Mouse (Mus musculus) intestine, embryonic 14.5 days (tissue): ENCODE measurements at regions not wholly inside any gene's neighbourhood (a gene's known extent, or its start where the extent isn't known, plus 50 kb on each side); places are given as distances from the start of the nearest gene placed in this dataset.

Experiments used
- ATAC-seq: fragments of 200-750 bp; cut with Nextera tagmentation; replicated peaks from 2 replicates; pipeline ENCODE4 v1.8.0; 2017; ENCODE audit warnings: low read depth, moderate number of reproducible peaks, moderate TSS enrichment, moderate library complexity; ENCODE audit not compliant: low FRiP score, low TSS enrichment
- DNase-seq: peaks from one replicate; pipeline ENCODE4 v3.0.0-alpha.2; 2018; ENCODE audit warnings: low spot score
- H3K27ac ChIP-seq: fragments of 300-500 bp; sonication (generic); 2 replicates; pipeline ENCODE4 v1.5.1; 2014; ENCODE audit warnings: low read depth, mild to moderate bottlenecking, control low read depth
- H3K27me3 ChIP-seq: fragments of 300-500 bp; sonication (generic); replicated peaks from 2 replicates; pipeline ENCODE4 v1.6.1; 2014; ENCODE audit warnings: low read length, control low read depth; ENCODE audit not compliant: control insufficient read depth, insufficient read depth
- H3K36me3 ChIP-seq: fragments of 300-500 bp; sonication (generic); 2 replicates; pipeline ENCODE4 v1.6.1; 2014; ENCODE audit warnings: low read length, control low read depth; ENCODE audit not compliant: control insufficient read depth, insufficient read depth
- H3K4me1 ChIP-seq: fragments of 300-500 bp; sonication (generic); replicated peaks from 2 replicates; pipeline ENCODE4 v1.6.1; 2014; ENCODE audit warnings: low read length, control low read depth, mixed read lengths; ENCODE audit not compliant: control insufficient read depth, insufficient read depth
- H3K4me2 ChIP-seq: fragments of 300-500 bp; sonication (generic); 2 replicates; pipeline ENCODE4 v1.6.1; 2014; ENCODE audit warnings: low read length
- H3K4me3 ChIP-seq: fragments of 300-500 bp; sonication (generic); 2 replicates; pipeline ENCODE4 v1.5.1; 2014; ENCODE audit warnings: low read depth, low read length, control low read depth, mixed read lengths
- H3K9ac ChIP-seq: fragments of 300-500 bp; sonication (generic); 2 replicates; pipeline ENCODE4 v1.6.1; 2014; ENCODE audit warnings: mild to moderate bottlenecking, low read length
- H3K9me3 ChIP-seq: fragments of 300-500 bp; sonication (generic); 2 replicates; pipeline ENCODE4 v1.6.1; 2016; ENCODE audit warnings: low read length, control low read depth; ENCODE audit not compliant: control insufficient read depth
- WGBS: fragments of 180-500 bp; shearing (Covaris S2); extraction: QIAGEN DNeasy Blood & Tissue Kit; methylation state at CpG from one replicate; pipeline ENCODE4 v1.1.7; 2014; 5-methylcytosine and 5-hydroxymethylcytosine counted together

DNA sequence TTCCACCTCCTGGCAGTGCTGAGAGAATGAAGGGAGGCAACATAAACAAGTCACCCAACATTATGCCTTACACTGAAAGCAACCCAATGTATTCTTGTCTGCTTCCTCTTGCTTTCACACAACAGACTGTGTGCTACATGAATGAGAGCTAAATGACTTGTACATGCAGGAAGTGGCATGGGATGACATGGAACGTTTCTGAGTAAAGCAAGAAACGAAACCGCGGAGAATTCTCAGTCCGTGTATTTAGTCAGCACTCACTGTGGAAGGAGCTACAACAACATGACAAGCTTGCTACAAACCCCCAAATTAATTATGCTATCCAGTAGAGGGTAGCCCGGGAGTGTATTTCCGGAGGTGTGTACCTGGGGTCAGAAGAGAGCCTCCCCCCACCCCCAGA is 349.4 kb upstream of the Fam92a start:
- no peaks in the 10 kb centered on the region for H3K9me3 ChIP-seq
- H3K27ac ChIP-seq = no peak overlapping the region
- no peaks in the 10 kb centered on the region for H3K27me3 ChIP-seq
- WGBS = 88% methylated on average over 7 of the region's 7 CpGs
- DNase-seq = no peak
- no peak overlapping the region for H3K4me2 ChIP-seq
- no peaks in the 10 kb centered on the region for H3K36me3 ChIP-seq
- no peak overlapping the region for H3K4me3 ChIP-seq
- H3K9ac ChIP-seq = no peak overlapping the region
- no peak for ATAC-seq
- no peaks in the 10 kb centered on the region for H3K4me1 ChIP-seq

DNA sequence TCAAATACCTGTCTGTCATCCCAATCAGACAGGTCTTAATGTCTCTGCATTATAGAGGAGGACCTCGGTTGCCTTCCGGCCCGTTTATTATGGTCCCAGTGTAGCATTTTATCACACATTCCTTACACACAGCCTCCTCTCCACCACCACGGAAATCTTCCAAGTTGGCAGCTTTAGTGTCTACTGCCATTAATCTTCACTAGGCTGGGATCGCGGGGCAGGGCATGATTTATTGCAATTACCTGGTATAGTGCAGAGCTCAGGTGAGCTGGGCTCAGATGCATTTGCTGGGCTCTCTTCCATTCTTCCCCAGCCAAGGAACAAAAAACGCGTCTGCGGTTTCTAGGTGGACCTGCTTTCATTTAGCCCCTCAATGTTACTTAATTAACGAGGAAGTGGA is 344.7 kb upstream of the Fam92a start:
- H3K27ac ChIP-seq = no peak overlapping the region
- no peak overlapping the region for H3K9ac ChIP-seq

GRCm38 (mm10) chr4:12511656-12512385 is 340.0 kb upstream of the Fam92a start:
- H3K36me3 ChIP-seq = no peaks in the 10 kb centered on the region
- ATAC-seq = peak; percentile 53; the same call in 1 of the 2 replicates
- H3K9me3 ChIP-seq = no peaks in the 10 kb centered on the region
- peak; percentile 69 for DNase-seq
- H3K4me1 ChIP-seq = peaks cover 14% of the 10 kb centered on the region; the same call in 1 of the 2 replicates
- WGBS = 40% methylated on average over 10 of the region's 10 CpGs
- no peak overlapping the region for H3K9ac ChIP-seq
- H3K4me3 ChIP-seq = no peak overlapping the region
- no peak overlapping the region for H3K4me2 ChIP-seq
- H3K27ac ChIP-seq = peak overlapping the region; percentile 67; the same call in 1 of the 2 replicates
- no peaks in the 10 kb centered on the region for H3K27me3 ChIP-seq

More for the DNA sequence above, 344.7 kb upstream of the Fam92a start:
- Histone ChIP-seq H3K9me3 (no peaks in the 10 kb centered on the region), H3K4me3 (no peak overlapping the region), H3K4me2 (no peak overlapping the region), H3K36me3 (no peaks in the 10 kb centered on the region), H3K4me1 (peaks cover 6% of the 10 kb centered on the region; the same call in 1 of the 2 replicates), H3K27me3 (no peaks in the 10 kb centered on the region)
- ATAC-seq (no peak), DNase-seq (no peak)
- WGBS = 65% methylated on average over 10 of the region's 10 CpGs

GRCm38 (mm10) chr4:12506851-12507551 is 335.2 kb upstream of the Fam92a start:
- 21% methylated on average over 8 of the region's 8 CpGs for WGBS
- no peak overlapping the region for H3K9ac ChIP-seq
- no peaks in the 10 kb centered on the region for H3K27me3 ChIP-seq
- DNase-seq (peak; percentile 60), ATAC-seq (no peak)
- H3K4me3 ChIP-seq = no peak overlapping the region
- no peak overlapping the region for H3K4me2 ChIP-seq
- H3K27ac ChIP-seq = no peak overlapping the region; the same call in 1 of the 2 replicates
- H3K9me3 ChIP-seq = no peaks in the 10 kb centered on the region
- H3K36me3 ChIP-seq = no peaks in the 10 kb centered on the region
- peaks cover 17% of the 10 kb centered on the region; the same call in 1 of the 2 replicates for H3K4me1 ChIP-seq

- H3K9ac ChIP-seq = no peak overlapping the region
- ATAC-seq (no peak), DNase-seq (no peak)
- H3K36me3 ChIP-seq = no peaks in the 10 kb centered on the region
- H3K9me3 ChIP-seq = no peaks in the 10 kb centered on the region
- no peak overlapping the region for H3K27ac ChIP-seq
- no peak overlapping the region for H3K4me3 ChIP-seq
- no peak overlapping the region for H3K4me2 ChIP-seq
- H3K4me1 ChIP-seq = no peaks in the 10 kb centered on the region
- no peaks in the 10 kb centered on the region for H3K27me3 ChIP-seq
- WGBS = 81% methylated on average over 8 of the region's 8 CpGs
Observed at GRCm38 (mm10) chr4:12501086-12501485, 329.3 kb upstream of the Fam92a start.

DNA sequence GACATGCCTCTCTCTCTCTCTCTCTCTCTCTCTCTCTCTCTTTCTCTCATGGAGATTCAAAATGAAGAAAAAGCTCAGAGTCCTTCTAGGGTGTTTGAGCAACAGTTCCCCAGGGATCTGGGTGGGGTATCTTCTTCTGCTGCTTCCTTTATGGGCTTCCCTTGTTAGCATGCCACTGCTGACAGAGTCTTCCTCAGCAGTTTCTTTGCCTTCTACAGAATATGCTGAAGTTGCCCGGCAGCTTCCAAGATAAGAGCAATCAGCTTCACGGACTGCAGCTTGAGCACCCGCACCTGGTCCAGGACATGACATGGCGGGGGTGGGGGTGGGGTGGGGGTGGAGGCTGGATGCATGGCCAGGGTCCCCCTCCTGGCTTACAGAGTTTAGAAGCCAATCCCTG is 326.6 kb upstream of the Fam92a start:
- Histone ChIP-seq H3K36me3 (no peaks in the 10 kb centered on the region), H3K4me2 (no peak overlapping the region), H3K9me3 (no peaks in the 10 kb centered on the region), H3K9ac (no peak overlapping the region), H3K4me3 (no peak overlapping the region), H3K27ac (no peak overlapping the region), H3K27me3 (no peaks in the 10 kb centered on the region), H3K4me1 (no peaks in the 10 kb centered on the region)
- no peak for ATAC-seq
- 70% methylated on average over 4 of the region's 4 CpGs for WGBS
- DNase-seq = no peak

- no peak for DNase-seq
- Histone ChIP-seq H3K27me3 (no peaks in the 10 kb centered on the region), H3K27ac (no peak overlapping the region), H3K4me1 (no peaks in the 10 kb centered on the region), H3K4me2 (no peak overlapping the region), H3K9ac (no peak overlapping the region), H3K9me3 (no peaks in the 10 kb centered on the region), H3K4me3 (no peak overlapping the region), H3K36me3 (no peaks in the 10 kb centered on the region)
- WGBS = 62% methylated on average over 2 of the region's 2 CpGs
- ATAC-seq = no peak
Observed at GRCm38 (mm10) chr4:12492468-12492867, 320.7 kb upstream of the Fam92a start.

GRCm38 (mm10) chr4:12491306-12491705 is 319.5 kb upstream of the Fam92a start:
- H3K27ac ChIP-seq = no peak overlapping the region
- ATAC-seq (no peak), DNase-seq (no peak)
- no peaks in the 10 kb centered on the region for H3K36me3 ChIP-seq
- H3K27me3 ChIP-seq = no peaks in the 10 kb centered on the region
- H3K9ac ChIP-seq = no peak overlapping the region
- no peaks in the 10 kb centered on the region for H3K9me3 ChIP-seq
- WGBS = 79% methylated on average over 6 of the region's 6 CpGs
- H3K4me1 ChIP-seq = no peaks in the 10 kb centered on the region
- H3K4me2 ChIP-seq = no peak overlapping the region
- no peak overlapping the region for H3K4me3 ChIP-seq
